Mouse (Mus musculus) adrenal gland, adult 10 weeks (tissue): ENCODE data around the gene Olfr395. TPM values are rescaled to one million over a fixed set of nuclear protein-coding genes. Genes with fewer than 3 reads are reported as not detected.

Experiments used
- polyA plus RNA-seq: library from polyadenylated mRNA; stranded (reverse); fragments of 350-450 nt; fragmentation: Illumina TruSeq; extraction: RNeasy Lipid Tissue Mini Kit (QIAGEN cat#74804); gene quantifications from one replicate; pipeline ENCODE4 v1.2.3, GENCODE M21; 2014; ENCODE audit warnings: low read depth, low replicate concordance

The Olfr395 gene
- not detected for polyA plus RNA-seq

DNA sequence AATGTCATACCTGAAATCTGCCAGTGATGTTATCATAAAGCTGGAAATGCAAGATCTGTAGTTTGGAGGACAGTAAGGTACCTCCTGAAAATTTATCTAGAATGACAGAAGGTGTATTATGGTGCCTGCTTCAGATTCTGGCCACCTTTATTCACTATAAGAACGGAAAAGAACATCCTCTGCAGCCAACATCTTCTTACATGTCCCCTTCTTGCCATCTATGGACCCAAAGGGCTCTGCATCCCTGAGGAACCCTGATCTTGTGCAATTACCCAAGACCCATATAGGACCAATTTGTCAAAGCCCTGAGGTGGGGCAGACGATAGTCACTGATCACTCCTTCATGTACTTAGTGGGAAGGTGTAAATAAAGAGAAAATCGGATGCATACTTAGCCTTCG, at the start of gene Olfr395:
Gene Olfr395 (minus strand): TSS at position 101 of the 400 bp plus-strand sequence.

GRCm38 (mm10) chr11:73936377-73936776, 27.3 kb upstream of the Olfr395 start, which contains the start of gene Olfr23:
TSS of gene Olfr23 (plus strand) at chr11:73936677.

DNA sequence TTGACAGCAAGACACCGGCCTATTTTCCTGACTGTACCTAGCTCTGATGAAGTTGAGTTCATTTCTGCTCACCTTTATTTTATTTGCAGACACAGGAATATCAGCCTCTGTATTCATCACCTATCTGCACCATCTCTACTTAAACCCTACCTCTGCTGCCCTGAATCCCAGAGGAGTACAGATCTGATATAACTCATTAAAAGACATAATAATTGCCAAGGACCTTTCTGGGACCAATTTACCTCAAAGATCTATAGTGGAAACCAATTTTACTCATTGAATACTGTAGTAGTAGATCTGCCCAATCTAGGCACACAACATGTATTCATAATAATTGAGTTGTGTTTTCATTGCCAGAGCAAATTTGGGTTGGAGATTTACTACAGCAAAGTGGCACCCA, 18.4 kb downstream of the Olfr395 start, which contains the start of gene Olfr394:
Gene Olfr394 (minus strand): TSS at position 101 of the 400 bp plus-strand sequence.

Other genes starting within 250 kb of the Olfr395 start
- gene Zfp735, start 220.5 kb downstream of the Olfr395 start, polyA plus RNA-seq, result not detected
- not detected for gene Olfr389, start 128.6 kb downstream of the Olfr395 start, polyA plus RNA-seq
- gene Olfr390, start 126.3 kb downstream of the Olfr395 start, polyA plus RNA-seq, result not detected
- gene Olfr391-ps, start 106.2 kb downstream of the Olfr395 start, polyA plus RNA-seq, result not detected
- gene Olfr392, start 92.2 kb downstream of the Olfr395 start, polyA plus RNA-seq, result not detected
- gene Olfr393, start 57.8 kb downstream of the Olfr395 start, polyA plus RNA-seq, result not detected
- not detected for gene Olfr394, start 18.5 kb downstream of the Olfr395 start, polyA plus RNA-seq
- gene Olfr23, start 27.4 kb upstream of the Olfr395 start, polyA plus RNA-seq, result not detected
- gene Olfr397, start 51.5 kb upstream of the Olfr395 start, polyA plus RNA-seq, result not detected
- not detected for gene Olfr398, start 81.1 kb upstream of the Olfr395 start, polyA plus RNA-seq
- not detected for gene Olfr139, start 147.3 kb upstream of the Olfr395 start, polyA plus RNA-seq
- not detected for gene Olfr399, start 147.3 kb upstream of the Olfr395 start, polyA plus RNA-seq
- not detected for gene Zfp616, start 160.7 kb upstream of the Olfr395 start, polyA plus RNA-seq
- gene Olfr401, start 204.4 kb upstream of the Olfr395 start, polyA plus RNA-seq, result not detected
- not detected for gene Olfr402, start 244.2 kb upstream of the Olfr395 start, polyA plus RNA-seq